Mouse (Mus musculus): ENCODE measurements around the gene Mtcl1. TPM values are rescaled to one million over a fixed set of nuclear protein-coding genes. Genes with fewer than 3 reads are reported as not detected.

The Mtcl1 gene
- polyA plus RNA-seq, 2 experiments: 0.08 TPM; not detected in 1

- DNase-seq (ENCODE audit: low read depth in 3 of 3, low spot score in 3 of 3) (no peak), ATAC-seq (ENCODE audit: insufficient read depth) (no peak)
- no peak for TF ChIP-seq CTCF (IDR thresholded peaks at IDR 0.05; ENCODE audit: low read depth)
- no peak for TF ChIP-seq EP300 (IDR thresholded peaks at IDR 0.05; ENCODE audit: low read depth)
Measured at GRCm38 (mm10) chr17:66370867-66371266, 78.7 kb downstream of the Mtcl1 start.

GRCm38 (mm10) chr17:66369777-66370176 lies 79.8 kb downstream of the Mtcl1 start:
- no peak overlapping the region for H3K27ac ChIP-seq
- no peak overlapping the region for H3K4me3 ChIP-seq (ENCODE audit: insufficient read depth in 1 of 2, low read depth in 2 of 2, low read length in 2 of 2)
- H3K9me3 ChIP-seq (ENCODE audit: control insufficient read depth, low read length): no peaks in the 10 kb centered on the region
- H3K9ac ChIP-seq (replicated peaks): no peak overlapping the region
- H3K27me3 ChIP-seq (ENCODE audit: control insufficient read depth, insufficient read depth, low read length): no peaks in the 10 kb centered on the region
- no peaks in the 10 kb centered on the region for H3K36me3 ChIP-seq (replicated peaks; ENCODE audit: control insufficient read depth, insufficient read depth, low read depth)
- DNase-seq (ENCODE audit: low read depth in 3 of 3, low spot score in 3 of 3) (no peak), ATAC-seq (ENCODE audit: insufficient read depth) (no peak)
- TF ChIP-seq CTCF (IDR thresholded peaks at IDR 0.05; ENCODE audit: low read depth): no peak
- TF ChIP-seq EP300 (IDR thresholded peaks at IDR 0.05; ENCODE audit: low read depth): no peak
- no peak overlapping the region for H3K4me2 ChIP-seq (ENCODE audit: low read depth)
- 37% methylated on average over 6 of the region's 6 CpGs for WGBS (ENCODE audit: insufficient replicate concordance)
- no peaks in the 10 kb centered on the region for H3K4me1 ChIP-seq (replicated peaks; ENCODE audit: control insufficient read depth in 2 of 2, insufficient read depth in 2 of 2, low read length in 1 of 2)

More at GRCm38 (mm10) chr17:66370867-66371266, 78.7 kb downstream of the Mtcl1 start:
- Histone ChIP-seq H3K36me3 (replicated peaks; ENCODE audit: control insufficient read depth, insufficient read depth, low read depth) (no peaks in the 10 kb centered on the region), H3K27me3 (ENCODE audit: control insufficient read depth, insufficient read depth, low read length) (no peaks in the 10 kb centered on the region), H3K27ac (no peak overlapping the region), H3K4me1 (replicated peaks; ENCODE audit: control insufficient read depth in 2 of 2, insufficient read depth in 2 of 2, low read length in 1 of 2) (no peaks in the 10 kb centered on the region), H3K9ac (replicated peaks) (no peak overlapping the region), H3K9me3 (ENCODE audit: control insufficient read depth, low read length) (no peaks in the 10 kb centered on the region), H3K4me3 (ENCODE audit: insufficient read depth in 1 of 2, low read depth in 2 of 2, low read length in 2 of 2) (no peak overlapping the region), H3K4me2 (ENCODE audit: low read depth) (no peak overlapping the region)
- 69% methylated on average over 9 of the region's 9 CpGs for WGBS (ENCODE audit: insufficient replicate concordance)

GRCm38 (mm10) chr17:66368127-66368526 lies 81.4 kb downstream of the Mtcl1 start:
- WGBS (ENCODE audit: insufficient replicate concordance): 79% methylated on average over 11 of the region's 11 CpGs
- no peak overlapping the region for H3K4me2 ChIP-seq (ENCODE audit: low read depth)
- H3K4me3 ChIP-seq (ENCODE audit: insufficient read depth in 1 of 2, low read depth in 2 of 2, low read length in 2 of 2): no peak overlapping the region
- TF ChIP-seq CTCF (IDR thresholded peaks at IDR 0.05; ENCODE audit: low read depth) (no peak), EP300 (IDR thresholded peaks at IDR 0.05; ENCODE audit: low read depth) (no peak)
- no peak overlapping the region for H3K9ac ChIP-seq (replicated peaks)
- no peaks in the 10 kb centered on the region for H3K36me3 ChIP-seq (replicated peaks; ENCODE audit: control insufficient read depth, insufficient read depth, low read depth)
- H3K9me3 ChIP-seq (ENCODE audit: control insufficient read depth, low read length): no peaks in the 10 kb centered on the region
- H3K27me3 ChIP-seq (ENCODE audit: control insufficient read depth, insufficient read depth, low read length): no peaks in the 10 kb centered on the region
- DNase-seq (ENCODE audit: low read depth in 3 of 3, low spot score in 3 of 3): no peak
- H3K27ac ChIP-seq: no peak overlapping the region
- ATAC-seq (ENCODE audit: insufficient read depth): no peak
- H3K4me1 ChIP-seq (replicated peaks; ENCODE audit: control insufficient read depth in 2 of 2, insufficient read depth in 2 of 2, low read length in 1 of 2): no peaks in the 10 kb centered on the region

- Histone ChIP-seq H3K4me2 (ENCODE audit: low read depth) (no peak overlapping the region), H3K9ac (replicated peaks) (no peak overlapping the region), H3K4me1 (replicated peaks; ENCODE audit: control insufficient read depth in 2 of 2, insufficient read depth in 2 of 2, low read length in 1 of 2) (no peaks in the 10 kb centered on the region), H3K4me3 (ENCODE audit: insufficient read depth in 1 of 2, low read depth in 2 of 2, low read length in 2 of 2) (no peak overlapping the region), H3K36me3 (replicated peaks; ENCODE audit: control insufficient read depth, insufficient read depth, low read depth) (no peaks in the 10 kb centered on the region), H3K27ac (no peak overlapping the region), H3K9me3 (ENCODE audit: control insufficient read depth, low read length) (no peaks in the 10 kb centered on the region), H3K27me3 (ENCODE audit: control insufficient read depth, insufficient read depth, low read length) (no peaks in the 10 kb centered on the region)
- 64% methylated on average over 1 of the region's 1 CpGs for WGBS (ENCODE audit: insufficient replicate concordance)
- ATAC-seq (ENCODE audit: insufficient read depth) (no peak), DNase-seq (ENCODE audit: low read depth in 3 of 3, low spot score in 3 of 3) (no peak)
- TF ChIP-seq EP300 (IDR thresholded peaks at IDR 0.05; ENCODE audit: low read depth) (no peak), CTCF (IDR thresholded peaks at IDR 0.05; ENCODE audit: low read depth) (no peak)
Measured at GRCm38 (mm10) chr17:66365664-66366063, 83.9 kb downstream of the Mtcl1 start.

GRCm38 (mm10) chr17:66365293-66365642 lies 84.3 kb downstream of the Mtcl1 start:
- Histone ChIP-seq H3K36me3 (replicated peaks; ENCODE audit: control insufficient read depth, insufficient read depth, low read depth) (no peaks in the 10 kb centered on the region), H3K4me3 (ENCODE audit: insufficient read depth in 1 of 2, low read depth in 2 of 2, low read length in 2 of 2) (no peak overlapping the region), H3K9ac (replicated peaks) (no peak overlapping the region), H3K4me2 (ENCODE audit: low read depth) (no peak overlapping the region), H3K27ac (no peak overlapping the region), H3K9me3 (ENCODE audit: control insufficient read depth, low read length) (no peaks in the 10 kb centered on the region), H3K4me1 (replicated peaks; ENCODE audit: control insufficient read depth in 2 of 2, insufficient read depth in 2 of 2, low read length in 1 of 2) (no peaks in the 10 kb centered on the region), H3K27me3 (ENCODE audit: control insufficient read depth, insufficient read depth, low read length) (no peaks in the 10 kb centered on the region)
- TF ChIP-seq EP300 (IDR thresholded peaks at IDR 0.05; ENCODE audit: low read depth): no peak
- no peak for TF ChIP-seq CTCF (IDR thresholded peaks at IDR 0.05; ENCODE audit: low read depth)
- 61% methylated on average over 3 of the region's 3 CpGs for WGBS (ENCODE audit: insufficient replicate concordance)
- ATAC-seq (ENCODE audit: insufficient read depth) (no peak), DNase-seq (ENCODE audit: low read depth in 3 of 3, low spot score in 3 of 3) (no peak)

Data from liver, embryonic 14.5 days (tissue).